8 mouse cellular contexts compared by ENCODE assay signal in the genomic region with DNA sequence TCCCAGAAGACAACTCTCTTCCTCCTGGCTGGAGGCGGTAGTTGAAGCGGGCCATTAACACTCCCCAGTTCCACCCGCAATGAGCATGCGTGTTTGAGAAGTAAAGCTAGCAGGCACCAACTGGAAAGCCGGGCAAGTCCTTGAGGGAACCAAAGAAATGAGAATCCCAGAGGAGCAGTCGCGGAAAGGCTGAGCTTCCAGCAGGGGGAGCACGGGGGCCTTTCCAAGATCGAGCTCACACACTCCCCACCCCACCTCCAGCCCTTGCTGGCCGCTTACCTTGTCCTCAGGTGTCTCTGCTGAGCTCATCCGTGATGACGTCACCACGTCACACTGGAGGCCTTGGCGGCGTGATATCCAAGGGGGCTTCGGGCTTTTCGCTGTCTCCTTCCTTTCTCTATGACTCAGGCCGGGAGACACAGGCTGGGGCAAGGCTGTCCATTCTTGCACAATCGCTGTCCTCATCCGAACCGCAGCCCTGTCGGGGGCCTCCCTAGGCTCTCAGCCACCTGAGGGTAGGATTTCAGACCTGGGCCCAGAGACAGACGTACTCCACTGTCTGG. TPM values are rescaled to one million over a fixed set of nuclear protein-coding genes. Genes with fewer than 3 reads are reported as not detected.
DNase-seq lines count a peak whose midpoint lies in the region; ATAC-seq and TF ChIP-seq lines count a peak whose summit lies in the region.

A gene (minus strand): TSS at position 381 of the 563 bp plus-strand sequence.

- peak within 1 kb of the TSS; percentile 18; the same call in 1 of the 2 replicates for H3K9ac ChIP-seq in embryonic facial prominence, embryonic 15.5 days
- no peak within 1 kb of the TSS for H3K9ac ChIP-seq in kidney, embryonic 14.5 days (ENCODE audit: low read depth, low read length)
- peak within 1 kb of the TSS; percentile 0; the same call in 1 of the 2 replicates for H3K9ac ChIP-seq in liver, embryonic 11.5 days (ENCODE audit: low read depth, low read length)
- peak within 1 kb of the TSS; percentile 62 for H3K9ac ChIP-seq in stomach, embryonic 16.5 days (ENCODE audit: low read length)

- H3K36me3 ChIP-seq in C2C12 (ENCODE audit: control insufficient read depth, insufficient read depth) = no peaks in the 10 kb centered on the region
- H3K36me3 ChIP-seq in embryonic facial prominence, embryonic 15.5 days = no peaks in the 10 kb centered on the region
- no peaks in the 10 kb centered on the region for H3K36me3 ChIP-seq in kidney, embryonic 14.5 days (ENCODE audit: control insufficient read depth, insufficient read depth, low read length)
- no peaks in the 10 kb centered on the region for H3K36me3 ChIP-seq in liver, embryonic 11.5 days (ENCODE audit: control insufficient read depth, insufficient read depth, low read length)
- H3K36me3 ChIP-seq in stomach, embryonic 16.5 days (ENCODE audit: control insufficient read depth, insufficient read depth, low read length) = no peaks in the 10 kb centered on the region

- WGBS in embryonic facial prominence, embryonic 15.5 days = 3% methylated on average over 23 of the region's 23 CpGs
- WGBS in kidney, embryonic 14.5 days = 2% methylated on average over 23 of the region's 23 CpGs
- whole genome bisulfite sequencing in liver, embryonic 11.5 days = 5% methylated on average over 23 of the region's 23 CpGs
- WGBS in stomach, embryonic 16.5 days = under 1% methylated on average over 23 of the region's 23 CpGs

- H3K27ac ChIP-seq in bone marrow macrophage, adult 2 months (ENCODE audit: insufficient read depth, low read depth, low read length) = peak within 1 kb of the TSS; percentile 75
- H3K27ac ChIP-seq in embryonic facial prominence, embryonic 15.5 days (replicated peaks) = peak within 1 kb of the TSS; percentile 53
- H3K27ac ChIP-seq in kidney, embryonic 14.5 days (ENCODE audit: low read depth, low read length) = no peak within 1 kb of the TSS
- H3K27ac ChIP-seq in liver, embryonic 11.5 days (ENCODE audit: low read depth, low read length) = no peak within 1 kb of the TSS
- peak within 1 kb of the TSS; percentile 66 for H3K27ac ChIP-seq in stomach, embryonic 16.5 days (ENCODE audit: low read length)

- H3K4me3 ChIP-seq in C2C12 (ENCODE audit: insufficient read depth, poor library complexity, severe bottlenecking) = peak within 1 kb of the TSS; percentile 25
- H3K4me3 ChIP-seq in bone marrow macrophage, adult 2 months (ENCODE audit: insufficient read depth, low read length) = peak within 1 kb of the TSS; percentile 64
- peak within 1 kb of the TSS; percentile 38 for H3K4me3 ChIP-seq in embryonic facial prominence, embryonic 15.5 days (replicated peaks)
- peak within 1 kb of the TSS; percentile 14 for H3K4me3 ChIP-seq in kidney, embryonic 14.5 days (ENCODE audit: low read length)
- peak within 1 kb of the TSS; percentile 36 for H3K4me3 ChIP-seq in liver, embryonic 11.5 days (ENCODE audit: low read depth, low read length)
- peak within 1 kb of the TSS; percentile 39 for H3K4me3 ChIP-seq in stomach, embryonic 16.5 days (replicated peaks; ENCODE audit: low read length)

- no peak for TF ChIP-seq POLR2A in bone marrow macrophage, adult 2 months (IDR thresholded peaks at IDR 0.05; ENCODE audit: borderline replicate concordance, low read depth, low read length)

- peaks cover 37% of the 10 kb centered on the region for H3K4me1 ChIP-seq in bone marrow macrophage, adult 2 months (ENCODE audit: control insufficient read depth, insufficient read depth, low read length)
- H3K4me1 ChIP-seq in embryonic facial prominence, embryonic 15.5 days = peaks cover 28% of the 10 kb centered on the region
- H3K4me1 ChIP-seq in kidney, embryonic 14.5 days (ENCODE audit: control insufficient read depth, insufficient read depth, low read length) = peaks cover 24% of the 10 kb centered on the region; the same call in 1 of the 2 replicates
- peaks cover 11% of the 10 kb centered on the region for H3K4me1 ChIP-seq in liver, embryonic 11.5 days (replicated peaks; ENCODE audit: control insufficient read depth, insufficient read depth, low read length)
- H3K4me1 ChIP-seq in stomach, embryonic 16.5 days (ENCODE audit: control insufficient read depth, insufficient read depth, low read length) = peaks cover 33% of the 10 kb centered on the region

- H3K79me2 ChIP-seq in C2C12 (ENCODE audit: control insufficient read depth, insufficient read depth) = no peaks in the 10 kb centered on the region

- ATAC-seq in embryonic facial prominence, embryonic 15.5 days (ENCODE audit: insufficient number of reproducible peaks, low FRiP score, low TSS enrichment, low read depth) = peak; percentile 40; the same call in 1 of the 2 replicates
- ATAC-seq in kidney, embryonic 14.5 days (ENCODE audit: low FRiP score, low TSS enrichment) = peak; percentile 48
- 0 out of 2 replicates have a peak, but pooled peaks have one; percentile 40 for ATAC-seq in liver, embryonic 11.5 days (replicated peaks; ENCODE audit: low FRiP score)
- ATAC-seq in monocyte, adult 5-6 weeks (replicated peaks; ENCODE audit: insufficient number of reproducible peaks, low FRiP score, low TSS enrichment, poor library complexity, severe bottlenecking) = peak; percentile 25
- peak; percentile 67 for ATAC-seq in stomach, embryonic 16.5 days (ENCODE audit: insufficient read depth, low FRiP score)

- H3K4me2 ChIP-seq in embryonic facial prominence, embryonic 15.5 days (replicated peaks) = peak within 1 kb of the TSS; percentile 69
- H3K4me2 ChIP-seq in kidney, embryonic 14.5 days (replicated peaks; ENCODE audit: low read depth, low read length) = peak within 1 kb of the TSS; percentile 41
- H3K4me2 ChIP-seq in liver, embryonic 11.5 days = peak within 1 kb of the TSS; percentile 58
- H3K4me2 ChIP-seq in stomach, embryonic 16.5 days (ENCODE audit: low read depth, low read length) = peak within 1 kb of the TSS; percentile 66

- H3K9me3 ChIP-seq in embryonic facial prominence, embryonic 15.5 days (replicated peaks) = no peaks in the 10 kb centered on the region
- no peaks in the 10 kb centered on the region for H3K9me3 ChIP-seq in kidney, embryonic 14.5 days (ENCODE audit: control insufficient read depth, low read length)
- no peaks in the 10 kb centered on the region for H3K9me3 ChIP-seq in liver, embryonic 11.5 days (ENCODE audit: control insufficient read depth, low read length)
- H3K9me3 ChIP-seq in stomach, embryonic 16.5 days (replicated peaks; ENCODE audit: control insufficient read depth, low read length) = no peaks in the 10 kb centered on the region

- peak within 1 kb of the TSS; percentile 23 for H3ac ChIP-seq in C2C12 (ENCODE audit: control insufficient read depth, insufficient read length, low read depth)

- TF ChIP-seq CTCF in C2C12 (IDR thresholded peaks at IDR 0.05; ENCODE audit: control insufficient read depth, insufficient read depth, insufficient read length) = no peak
- TF ChIP-seq CTCF in bone marrow macrophage, adult 2 months (IDR thresholded peaks at IDR 0.05; ENCODE audit: low read depth, low read length) = peak; percentile 41; the same call in 1 of the 2 replicates

- H3K27me3 ChIP-seq in C2C12 (ENCODE audit: control insufficient read depth, insufficient read depth, insufficient read length) = no peaks in the 10 kb centered on the region
- H3K27me3 ChIP-seq in embryonic facial prominence, embryonic 15.5 days = no peaks in the 10 kb centered on the region
- H3K27me3 ChIP-seq in kidney, embryonic 14.5 days (ENCODE audit: control insufficient read depth, insufficient read depth, low read length) = no peaks in the 10 kb centered on the region
- H3K27me3 ChIP-seq in liver, embryonic 11.5 days (replicated peaks; ENCODE audit: control insufficient read depth, insufficient read depth, low read length) = no peaks in the 10 kb centered on the region
- H3K27me3 ChIP-seq in stomach, embryonic 16.5 days (ENCODE audit: control insufficient read depth, insufficient read depth, low read length) = no peaks in the 10 kb centered on the region

- peak; percentile 55 to 65 for DNase-seq in heart, adult 9 months (ENCODE audit: low spot score in 2 of 2)
- DNase-seq in liver, embryonic 11.5 days (ENCODE audit: low spot score) = peak; percentile 65

- H3K79me3 ChIP-seq in C2C12 (ENCODE audit: low read depth) = no peaks in the 10 kb centered on the region

TF ChIP-seq in C2C12, 6 proteins besides CTCF, POLR2A, EP300 and RAD21:
- no peak for TF ChIP-seq MAX (IDR thresholded peaks at IDR 0.05)
- peak; percentile 97 for TF ChIP-seq CEBPB (IDR thresholded peaks at IDR 0.05; ENCODE audit: low read depth)
TF ChIP-seq in C2C12: peak in this region for 1.

RNA-seq across cellular contexts. Expression of the gene that starts here (rescaled TPM):
- polyA plus RNA-seq in C2C12 (2012; fragmentation: generic; extraction: Trizol) = 0.70 TPM
- 0.80 and 2.7 TPM in 2 replicates for polyA plus RNA-seq in bone marrow macrophage, adult 2 months (2012; ENCODE audit: insufficient read depth, insufficient read length, missing spikeins)
- polyA plus RNA-seq in embryonic facial prominence, embryonic 15.5 days (2015; fragmentation: Nextera tagmentation; extraction: Ambion mirVana) = 27.0 and 32.4 TPM in 2 replicates
- 6.1 and 7.2 TPM in 2 replicates for polyA plus RNA-seq in kidney, embryonic 14.5 days (2014; fragmentation: Nextera tagmentation; extraction: Ambion mirVana)
- 0.92 and 0.97 TPM in 2 replicates for polyA plus RNA-seq in liver, embryonic 11.5 days (2014; fragmentation: Nextera tagmentation; extraction: Ambion mirVana)
- 0.10 to 4.4 TPM (median 0.11 TPM) in 3 replicates for total RNA-seq in monocyte, adult 5-6 weeks (2017)
- polyA plus RNA-seq in stomach, embryonic 16.5 days (2015; fragmentation: Nextera tagmentation; extraction: Ambion mirVana) = 10.3 and 13.0 TPM in 2 replicates

Comparison
In these comparisons a context has a peak if more than half of its experiments do, and no peak if none do; other contexts are left out.
1. Peak in DNase-seq, ATAC-seq, H3K4me3 ChIP-seq, H3K9ac ChIP-seq and H3K4me2 ChIP-seq in liver, embryonic 11.5 days; RNA of the gene not detected or under 1 TPM.
2. H3K4me3 ChIP-seq: peak in every context shown above with its lines; median percentile 64 in bone marrow macrophage, adult 2 months; 39 in stomach, embryonic 16.5 days; 38 in embryonic facial prominence, embryonic 15.5 days; 36 in liver, embryonic 11.5 days; 25 in C2C12; 14 in kidney, embryonic 14.5 days.
3. H3K27ac ChIP-seq: peak in bone marrow macrophage, adult 2 months (single experiment), embryonic facial prominence, embryonic 15.5 days (single experiment) and stomach, embryonic 16.5 days (single experiment); none in kidney, embryonic 14.5 days (single experiment) and liver, embryonic 11.5 days (single experiment).
4. Peak in every context shown above with its lines, with median percentiles within 50 percentile points of each other: ATAC-seq and H3K4me2 ChIP-seq.